Mouse (Mus musculus): ENCODE data around the gene Gm10282.

Gm10282 gene

GRCm38 (mm10) chr8:72301497-72301896 is 3.6 kb downstream of the Gm10282 start:
- in situ Hi-C loops (cut with MboI, MseI) = loop anchor here in 1 of 2 experiments (5.0 kb wide), 1 partner anchor 34 kb away; no protein-coding TSS in a partner anchor

DNA sequence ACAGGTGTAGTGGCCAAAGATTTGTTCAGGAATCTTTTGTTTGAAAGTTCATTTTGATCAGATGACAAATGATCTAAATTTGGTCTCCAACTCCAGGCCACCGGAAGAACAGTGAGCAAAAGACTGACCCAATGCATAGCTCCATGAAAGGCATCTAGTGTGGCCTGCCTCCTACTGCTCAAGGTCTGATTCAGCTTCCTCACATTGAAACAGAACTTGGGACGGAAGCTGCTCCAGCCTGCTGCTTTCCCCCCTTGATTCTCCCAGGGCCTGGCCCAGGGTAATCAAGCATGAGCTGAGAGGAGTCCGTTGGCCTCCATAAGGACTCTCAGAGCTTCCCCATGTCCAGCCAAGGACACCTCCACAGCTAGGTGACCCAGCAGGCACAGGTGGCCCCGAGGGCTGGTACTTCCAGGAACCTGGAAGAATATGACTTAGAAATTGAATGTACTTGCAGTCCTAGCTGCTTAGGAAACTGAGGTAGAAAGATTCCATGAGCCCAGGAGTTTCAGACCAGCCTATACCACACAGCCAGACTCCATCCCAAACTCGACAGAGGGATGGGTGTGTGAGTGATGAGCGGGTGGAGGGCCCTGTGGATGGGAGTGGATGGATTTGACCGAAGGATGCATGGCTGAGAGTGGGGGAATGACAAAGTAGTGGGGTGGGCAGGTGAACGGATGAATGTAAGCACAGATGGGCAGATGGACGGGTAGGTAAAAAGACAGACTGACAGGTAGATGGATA is 4.2 kb downstream of the Gm10282 start:
- in situ Hi-C loops (cut with MboI, MseI) = loop anchor here in 1 of 2 experiments (5.0 kb wide), 1 partner anchor 34 kb away; no protein-coding TSS in a partner anchor

- in situ Hi-C loops (cut with MboI, MseI) = no loop called here
These were observed 6.1 kb downstream of the Gm10282 start for GRCm38 (mm10) chr8:72298928-72299327.

- in situ Hi-C loops (cut with MboI, MseI) = no loop called here
These were observed 8.5 kb downstream of the Gm10282 start for GRCm38 (mm10) chr8:72296561-72296960.

DNA sequence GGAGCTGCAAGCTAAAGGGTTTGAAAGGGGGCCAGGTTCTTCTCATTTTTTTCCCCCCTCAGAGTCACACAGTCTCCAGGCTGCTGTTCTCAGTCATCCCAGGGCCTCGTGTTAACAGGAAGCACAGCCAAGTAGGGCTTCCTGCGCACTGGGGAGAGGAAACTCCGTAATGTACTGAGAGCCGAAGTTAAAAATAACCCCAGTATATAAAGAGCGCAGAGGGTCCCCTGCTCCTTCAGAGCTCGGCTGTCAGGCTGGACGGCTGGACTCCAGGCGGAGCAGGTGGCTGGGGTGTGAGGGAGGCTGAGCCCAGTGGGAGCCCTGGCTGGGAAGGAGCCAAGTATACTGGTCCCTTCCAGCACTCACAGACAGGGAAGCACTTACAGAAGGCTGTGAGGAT is 9.4 kb downstream of the Gm10282 start:
- in situ Hi-C loops (cut with MboI, MseI) = no loop called here

DNA sequence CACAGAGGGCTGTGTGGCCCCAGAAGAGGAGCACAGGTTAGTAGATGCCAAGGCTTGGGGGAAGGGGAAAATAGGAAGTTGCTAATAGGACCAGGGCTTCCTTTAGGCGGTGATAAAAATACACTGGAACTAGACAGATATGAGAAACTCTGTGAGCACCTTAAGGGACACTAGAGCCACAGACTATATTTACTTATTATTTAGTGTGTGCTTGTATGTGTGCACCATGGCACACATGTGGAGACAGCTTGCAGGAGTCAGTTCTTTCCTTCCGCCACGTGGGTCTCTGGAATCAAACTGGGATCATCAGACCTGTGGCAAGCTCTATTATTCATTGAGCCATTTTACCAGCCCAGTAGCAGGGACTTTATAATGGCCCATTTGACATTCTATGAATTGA is 9.9 kb downstream of the Gm10282 start:
- in situ Hi-C loops (cut with MboI, MseI) = no loop called here

DNA sequence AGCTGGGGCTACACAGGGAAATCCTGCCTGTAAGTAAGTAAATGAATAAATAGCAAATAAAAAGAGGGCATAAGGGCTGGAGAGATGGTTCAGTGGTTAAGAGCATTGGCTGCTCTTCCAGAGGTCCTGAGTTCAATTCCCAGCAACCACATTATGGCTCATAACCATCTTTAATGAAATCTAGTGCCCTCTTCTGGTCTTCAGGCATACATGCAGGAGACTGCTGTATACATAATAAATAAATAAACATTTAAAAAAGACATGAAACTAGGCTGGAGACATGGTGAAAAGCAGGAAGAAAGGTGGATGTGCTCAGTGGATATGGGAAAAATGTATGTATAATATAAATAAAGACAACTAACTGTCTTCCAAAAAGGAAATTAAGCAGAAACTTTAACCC is 11.8 kb downstream of the Gm10282 start:
- in situ Hi-C loops (cut with MboI, MseI) = loop anchor here in 1 of 2 experiments (5.0 kb wide), 1 partner anchor 349 kb away; no protein-coding TSS in a partner anchor

DNA sequence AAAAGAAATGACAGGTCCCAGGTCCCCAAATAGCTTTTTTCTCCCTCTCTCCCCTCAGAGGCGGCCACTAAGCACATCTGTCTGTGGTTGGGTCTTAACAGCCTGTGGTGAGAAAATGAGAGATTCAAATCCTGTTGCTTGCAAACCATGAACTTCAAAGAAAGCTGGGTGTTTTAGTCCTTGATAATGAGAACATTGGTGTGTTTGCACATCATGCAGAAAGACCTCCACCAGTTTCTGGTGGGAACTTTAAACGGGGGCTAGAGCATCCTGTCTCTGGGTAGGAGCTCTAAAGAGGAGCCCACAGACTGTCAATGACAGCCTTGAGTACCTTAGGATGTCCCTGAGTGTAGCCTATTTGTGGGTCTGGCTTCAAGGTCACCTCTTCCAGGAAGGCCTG is 14.0 kb downstream of the Gm10282 start:
- in situ Hi-C loops (cut with MboI, MseI) = loop anchor here in 1 of 2 experiments (5.0 kb wide), 1 partner anchor 351 kb away; no protein-coding TSS in a partner anchor

DNA sequence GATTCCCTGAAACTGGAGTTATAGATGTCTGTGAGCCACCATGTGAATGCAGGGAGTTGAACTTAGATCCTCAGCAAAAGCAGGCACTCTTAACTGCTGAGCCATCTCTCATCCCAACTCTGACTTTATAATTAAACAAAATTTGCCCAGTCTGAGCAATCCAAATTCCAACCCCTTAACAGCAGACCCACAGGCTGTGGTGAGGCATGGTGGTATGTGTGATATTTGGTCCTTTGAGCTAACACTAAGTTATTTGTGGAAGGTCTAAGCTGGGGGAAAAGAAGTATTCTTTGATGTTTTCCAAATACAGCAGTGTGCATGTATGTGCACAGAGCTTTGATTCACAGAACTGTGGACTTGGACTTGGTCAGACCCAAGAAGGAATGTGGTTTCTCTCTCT is 16.0 kb downstream of the Gm10282 start:
- in situ Hi-C loops (cut with MboI, MseI) = loop anchor here in 1 of 2 experiments (5.0 kb wide), 1 partner anchor 353 kb away; no protein-coding TSS in a partner anchor

DNA sequence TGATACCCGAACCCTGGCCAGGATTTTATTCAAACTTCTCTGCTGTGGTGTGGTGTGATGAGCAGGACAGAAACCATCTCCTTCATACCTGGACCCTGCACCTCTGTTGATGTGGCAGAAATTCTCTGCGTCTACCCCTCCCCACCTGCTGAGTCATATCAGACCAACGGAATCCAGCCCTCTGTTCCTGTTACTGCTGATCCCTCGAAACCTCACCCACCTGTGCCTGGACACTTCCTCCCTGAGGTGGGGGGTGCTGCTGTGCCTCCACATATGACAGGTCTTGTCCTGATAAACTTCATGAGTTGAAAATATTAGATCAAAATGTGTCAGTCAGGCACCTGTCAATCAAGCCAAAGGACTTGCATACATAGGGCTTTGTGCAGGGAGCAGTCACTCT is 19.8 kb downstream of the Gm10282 start:
- in situ Hi-C loops (cut with MboI, MseI) = loop anchor here in 1 of 2 experiments (5.0 kb wide), 1 partner anchor 357 kb away; no protein-coding TSS in a partner anchor

GRCm38 (mm10) chr8:72281634-72282033 is 23.4 kb downstream of the Gm10282 start:
- in situ Hi-C loops (cut with MboI, MseI) = no loop called here

DNA sequence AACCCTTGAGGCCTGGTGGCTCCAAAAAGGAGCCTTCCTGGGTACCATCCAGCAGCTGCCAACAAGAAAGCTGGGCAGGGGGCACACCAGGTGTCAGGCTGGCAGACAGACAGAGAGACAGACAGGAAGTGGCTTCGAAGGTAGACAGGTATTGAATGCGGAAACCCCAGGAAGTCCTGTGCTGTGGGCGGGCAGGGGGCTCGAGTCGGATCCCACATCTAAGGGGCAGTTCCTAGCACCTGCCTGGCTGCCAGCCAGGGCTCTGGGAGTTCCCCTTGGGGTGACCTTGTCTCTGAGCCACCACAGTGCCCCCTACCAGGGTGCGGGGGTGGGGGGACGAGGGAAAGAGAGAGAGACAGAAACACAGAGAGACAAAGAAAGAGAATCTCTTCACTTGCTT is 25.9 kb downstream of the Gm10282 start:
- in situ Hi-C loops (cut with MboI, MseI) = no loop called here

DNA sequence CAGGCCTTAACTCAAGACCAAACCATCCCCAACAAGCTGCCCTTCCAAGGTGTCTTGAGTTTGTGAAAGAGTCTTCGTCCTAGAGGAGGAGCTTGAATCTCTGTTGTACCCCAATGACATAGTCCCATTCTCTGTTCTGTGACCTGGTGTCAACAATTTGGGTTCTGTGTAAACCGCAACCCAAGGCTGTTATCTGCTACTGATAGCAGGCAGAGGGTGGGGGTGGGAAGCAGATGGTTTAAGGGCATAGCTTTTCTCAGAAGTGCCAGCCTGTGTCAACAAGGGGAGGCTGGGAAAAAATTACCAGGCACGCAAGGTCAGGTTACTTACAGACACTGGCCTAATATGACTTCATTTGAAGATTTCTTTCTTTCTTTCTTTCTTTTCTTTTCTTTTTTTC is 27.8 kb downstream of the Gm10282 start:
- in situ Hi-C loops (cut with MboI, MseI) = no loop called here

GRCm38 (mm10) chr8:72273807-72274206 is 31.3 kb downstream of the Gm10282 start:
- in situ Hi-C loops (cut with MboI, MseI) = no loop called here

GRCm38 (mm10) chr8:72273111-72273770 is 31.8 kb downstream of the Gm10282 start:
- in situ Hi-C loops (cut with MboI, MseI) = no loop called here

GRCm38 (mm10) chr8:72272361-72272760 is 32.7 kb downstream of the Gm10282 start:
- in situ Hi-C loops (cut with MboI, MseI) = no loop called here

GRCm38 (mm10) chr8:72271691-72272090 is 33.4 kb downstream of the Gm10282 start:
- in situ Hi-C loops (cut with MboI, MseI) = no loop called here

GRCm38 (mm10) chr8:72271051-72271660 is 33.9 kb downstream of the Gm10282 start:
- in situ Hi-C loops (cut with MboI, MseI) = no loop called here

GRCm38 (mm10) chr8:72270606-72271005 is 34.5 kb downstream of the Gm10282 start:
- in situ Hi-C loops (cut with MboI, MseI) = no loop called here

GRCm38 (mm10) chr8:72268356-72268755 is 36.7 kb downstream of the Gm10282 start:
- in situ Hi-C loops (cut with MboI, MseI) = loop anchor here in 1 of 2 experiments (5.0 to 10.0 kb wide), 2 partner anchors 34 to 316 kb away; no protein-coding TSS in a partner anchor

DNA sequence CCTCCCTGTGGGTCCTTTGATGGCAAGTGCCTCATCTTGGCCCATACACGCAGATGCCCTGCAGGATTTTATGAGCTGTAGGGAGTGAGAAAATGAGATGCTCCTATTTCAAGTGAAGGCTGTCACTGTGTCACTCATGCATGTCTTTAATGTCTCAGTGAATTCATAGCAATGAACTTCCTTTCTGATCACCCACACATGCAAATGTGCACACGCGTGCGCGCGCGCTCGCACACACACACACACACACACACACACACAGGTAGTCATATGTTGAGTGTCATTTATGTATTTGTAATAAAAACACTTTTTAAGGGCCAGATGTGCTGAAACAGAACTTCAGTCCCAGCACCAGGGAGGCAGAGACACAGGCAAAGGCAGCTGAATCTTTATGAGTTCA is 38.0 kb downstream of the Gm10282 start:
- in situ Hi-C loops (cut with MboI, MseI) = loop anchor here in 1 of 2 experiments (5.0 to 10.0 kb wide), 2 partner anchors 35 to 318 kb away; no protein-coding TSS in a partner anchor

DNA sequence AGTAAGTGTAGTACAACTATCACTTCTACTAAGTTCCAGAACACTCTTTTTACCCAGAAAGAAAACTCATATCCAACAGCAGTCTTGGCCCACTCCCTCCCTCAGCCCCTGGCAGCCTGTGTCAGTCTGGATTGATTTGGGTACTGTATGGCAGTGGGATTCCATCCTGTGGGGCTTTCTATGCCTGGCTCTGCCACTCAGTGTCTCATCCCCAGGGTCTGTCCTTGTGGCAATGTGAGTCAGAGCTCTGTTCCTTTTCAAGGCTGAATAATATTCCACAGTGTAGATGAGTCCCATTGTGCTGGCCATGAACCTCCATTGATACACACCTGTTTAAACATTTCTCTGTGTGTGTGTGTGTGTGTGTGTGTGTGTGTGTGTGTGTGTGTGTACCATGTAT is 38.4 kb downstream of the Gm10282 start:
- in situ Hi-C loops (cut with MboI, MseI) = loop anchor here in 1 of 2 experiments (5.0 to 10.0 kb wide), 2 partner anchors 36 to 318 kb away; no protein-coding TSS in a partner anchor

All from T-helper 17 cell (primary cell).